Mouse (Mus musculus): ENCODE data around the gene Hoxb4. TPM values are rescaled to one million over a fixed set of nuclear protein-coding genes. Genes with fewer than 3 reads are reported as not detected.

Hoxb4 gene
- total RNA-seq, 2 experiments from 2014 or later, result 0.66 to 0.70 TPM

- ATAC-seq (replicated peaks; ENCODE audit: low FRiP score, low TSS enrichment, poor library complexity, severe bottlenecking), result peak; percentile 48; the same call in 1 of the 2 replicates
Observed at GRCm38 (mm10) chr11:96284041-96284749, 33.9 kb upstream of the Hoxb4 start.

- ATAC-seq (replicated peaks; ENCODE audit: low FRiP score, low TSS enrichment, poor library complexity, severe bottlenecking), result no peak
Observed at GRCm38 (mm10) chr11:96284774-96285734, 33.0 kb upstream of the Hoxb4 start.

GRCm38 (mm10) chr11:96285771-96286738 lies 32.0 kb upstream of the Hoxb4 start, which contains the start of gene Hoxb7:
Gene Hoxb7 (plus strand): TSS chr11:96286623.
- no peak for ATAC-seq (replicated peaks; ENCODE audit: low FRiP score, low TSS enrichment, poor library complexity, severe bottlenecking)

GRCm38 (mm10) chr11:96286739-96287385 lies 31.2 kb upstream of the Hoxb4 start:
- no peak for ATAC-seq (replicated peaks; ENCODE audit: low FRiP score, low TSS enrichment, poor library complexity, severe bottlenecking)

- ATAC-seq (replicated peaks; ENCODE audit: low FRiP score, low TSS enrichment, poor library complexity, severe bottlenecking), result no peak
Observed at GRCm38 (mm10) chr11:96287411-96287810, 30.7 kb upstream of the Hoxb4 start.

GRCm38 (mm10) chr11:96288455-96289221 lies 29.4 kb upstream of the Hoxb4 start:
- ATAC-seq (replicated peaks; ENCODE audit: low FRiP score, low TSS enrichment, poor library complexity, severe bottlenecking), result no peak

GRCm38 (mm10) chr11:96289293-96289692 lies 28.8 kb upstream of the Hoxb4 start:
- no peak for ATAC-seq (replicated peaks; ENCODE audit: low FRiP score, low TSS enrichment, poor library complexity, severe bottlenecking)

GRCm38 (mm10) chr11:96289837-96290236 lies 28.2 kb upstream of the Hoxb4 start:
- no peak for ATAC-seq (replicated peaks; ENCODE audit: low FRiP score, low TSS enrichment, poor library complexity, severe bottlenecking)

- no peak for ATAC-seq (replicated peaks; ENCODE audit: low FRiP score, low TSS enrichment, poor library complexity, severe bottlenecking)
Observed at GRCm38 (mm10) chr11:96290705-96291355, 27.2 kb upstream of the Hoxb4 start.

- ATAC-seq (replicated peaks; ENCODE audit: low FRiP score, low TSS enrichment, poor library complexity, severe bottlenecking), result no peak
Observed at GRCm38 (mm10) chr11:96291681-96292564, 26.1 kb upstream of the Hoxb4 start, which contains the start of gene Hoxb6. Gene Hoxb6 (plus strand): TSS chr11:96292476.

- no peak for ATAC-seq (replicated peaks; ENCODE audit: low FRiP score, low TSS enrichment, poor library complexity, severe bottlenecking)
Observed at GRCm38 (mm10) chr11:96292565-96293301, 25.3 kb upstream of the Hoxb4 start.

GRCm38 (mm10) chr11:96293302-96293921 lies 24.7 kb upstream of the Hoxb4 start:
- no peak for ATAC-seq (replicated peaks; ENCODE audit: low FRiP score, low TSS enrichment, poor library complexity, severe bottlenecking)

GRCm38 (mm10) chr11:96294245-96295091 lies 23.6 kb upstream of the Hoxb4 start:
- peak; percentile 78 for ATAC-seq (replicated peaks; ENCODE audit: low FRiP score, low TSS enrichment, poor library complexity, severe bottlenecking)

- no peak for ATAC-seq (replicated peaks; ENCODE audit: low FRiP score, low TSS enrichment, poor library complexity, severe bottlenecking)
Observed at GRCm38 (mm10) chr11:96295092-96295835, 22.8 kb upstream of the Hoxb4 start.

Data from megakaryocyte-erythroid progenitor cell, adult 5-6 weeks (primary cell).